In genomic region chr5:92489503-92489902, GRCm38 (mm10) we compare ENCODE assay signal across 8 mouse cellular contexts. TPM values are rescaled to one million over a fixed set of nuclear protein-coding genes. Genes with fewer than 3 reads are reported as not detected.
DNase-seq lines count a peak whose midpoint lies in the region; ATAC-seq and TF ChIP-seq lines count a peak whose summit lies in the region.

No protein-coding gene starts in this region.

- no peaks in the 10 kb centered on the region for H3K27me3 ChIP-seq in heart, embryonic 13.5 days (replicated peaks)
- no peaks in the 10 kb centered on the region for H3K27me3 ChIP-seq in hindbrain, embryonic 16.5 days (replicated peaks; ENCODE audit: control insufficient read depth, insufficient read depth, low read length)

- H3K4me2 ChIP-seq in heart, embryonic 13.5 days: peak overlapping the region; percentile 27; the same call in 1 of the 2 replicates
- H3K4me2 ChIP-seq in hindbrain, embryonic 16.5 days (ENCODE audit: low read length): no peak overlapping the region

- WGBS in heart, embryonic 13.5 days: 12% methylated on average over 4 of the region's 4 CpGs
- WGBS in hindbrain, embryonic 16.5 days: 59% methylated on average over 4 of the region's 4 CpGs

- peaks cover 16% of the 10 kb centered on the region for H3K36me3 ChIP-seq in heart, embryonic 13.5 days
- peaks cover 6% of the 10 kb centered on the region for H3K36me3 ChIP-seq in hindbrain, embryonic 16.5 days (ENCODE audit: control insufficient read depth, insufficient read depth, low read length)

- H3K4me3 ChIP-seq in heart, embryonic 13.5 days: no peak overlapping the region
- no peak overlapping the region for H3K4me3 ChIP-seq in hindbrain, embryonic 16.5 days (ENCODE audit: low read length)

- no peak for TF ChIP-seq POLR2A in brain, embryonic 14.5 days (IDR thresholded peaks at IDR 0.05; ENCODE audit: borderline replicate concordance, extremely low read depth, insufficient read depth, insufficient read length, poor library complexity, severe bottlenecking)

- H3K27ac ChIP-seq in heart, embryonic 13.5 days (replicated peaks): peak overlapping the region; percentile 63
- no peak overlapping the region for H3K27ac ChIP-seq in hindbrain, embryonic 16.5 days (ENCODE audit: low read depth, low read length)

- peak overlapping the region; percentile 8 for H3K9ac ChIP-seq in heart, embryonic 13.5 days
- H3K9ac ChIP-seq in hindbrain, embryonic 16.5 days (ENCODE audit: low read depth, low read length): no peak overlapping the region

- peaks cover 67% of the 10 kb centered on the region for H3K4me1 ChIP-seq in heart, embryonic 13.5 days
- no peaks in the 10 kb centered on the region; the same call in 1 of the 2 replicates for H3K4me1 ChIP-seq in hindbrain, embryonic 16.5 days (ENCODE audit: control insufficient read depth, insufficient read depth, low read depth, low read length)

- intact Hi-C loops in heart, postnatal 25 days (cut with DNase I): no loop called here

- DNase-seq in heart, postnatal 25 days (ENCODE audit: low spot score): no peak
- DNase-seq in brain, embryonic 14.5 days (ENCODE audit: low read depth): peak; percentile 48
- DNase-seq in heart, postnatal 4 days: peak; percentile 31
- DNase-seq in ovary, adult 18-20 months (ENCODE audit: low spot score): no peak
- no peak for DNase-seq in spleen, adult 18-20 months

- no peaks in the 10 kb centered on the region for H3K9me3 ChIP-seq in heart, embryonic 13.5 days
- no peaks in the 10 kb centered on the region for H3K9me3 ChIP-seq in hindbrain, embryonic 16.5 days (ENCODE audit: control insufficient read depth, low read length)

- TF ChIP-seq CTCF in brain, embryonic 14.5 days (IDR thresholded peaks at IDR 0.05; ENCODE audit: borderline replicate concordance, extremely low read depth, insufficient read depth, insufficient read length): no peak

- ATAC-seq in heart, embryonic 13.5 days (ENCODE audit: extremely low read depth, insufficient number of reproducible peaks, low FRiP score, low TSS enrichment): no peak
- peak; percentile 78 for ATAC-seq in megakaryocyte-erythroid progenitor cell, adult 5-6 weeks (replicated peaks; ENCODE audit: low FRiP score, low TSS enrichment, poor library complexity, severe bottlenecking)
- no peak for ATAC-seq in hindbrain, embryonic 16.5 days

RNA-seq across cellular contexts. Expression of gene Scarb2, which starts 17.1 kb away (rescaled TPM):
- polyA plus RNA-seq in heart, embryonic 13.5 days (2015; fragmentation: Nextera tagmentation; extraction: Ambion mirVana): 14.4 and 15.6 TPM in 2 replicates
- 10 to 100 TPM; 70.5 to 74.6 TPM for total RNA-seq in heart, postnatal 25 days (2021)
- polyA plus RNA-seq in brain, embryonic 14.5 days (2012; rRNA removed): 57.4 and 71.5 TPM in 2 replicates
- total RNA-seq in heart, postnatal 4 days (2021): 10 to 100 TPM; 83.8 to 88.7 TPM
- total RNA-seq in megakaryocyte-erythroid progenitor cell, adult 5-6 weeks (2014; fragmentation: Nextera tagmentation): 19.0 and 23.6 TPM in 2 replicates
- total RNA-seq in megakaryocyte-erythroid progenitor cell, adult 5-6 weeks (2017): 52.6 and 58.0 TPM in 2 replicates
- 23.1 and 23.5 TPM in 2 replicates for polyA plus RNA-seq in hindbrain, embryonic 16.5 days (2015; fragmentation: Nextera tagmentation; extraction: Ambion mirVana)

RNA-seq across cellular contexts. Expression of gene Nup54, which starts 54.5 kb away (rescaled TPM):
- polyA plus RNA-seq in heart, embryonic 13.5 days (2015; fragmentation: Nextera tagmentation; extraction: Ambion mirVana): 35.8 and 39.4 TPM in 2 replicates
- 10 to 100 TPM; 16.5 to 17.0 TPM for total RNA-seq in heart, postnatal 25 days (2021)
- polyA plus RNA-seq in brain, embryonic 14.5 days (2012; rRNA removed): 53.3 and 53.6 TPM in 2 replicates
- total RNA-seq in heart, postnatal 4 days (2021): 10 to 100 TPM; 29.0 to 29.2 TPM
- total RNA-seq in megakaryocyte-erythroid progenitor cell, adult 5-6 weeks (2014; fragmentation: Nextera tagmentation): 75.8 and 80.0 TPM in 2 replicates
- 99.1 and 106 TPM in 2 replicates for total RNA-seq in megakaryocyte-erythroid progenitor cell, adult 5-6 weeks (2017)
- polyA plus RNA-seq in hindbrain, embryonic 16.5 days (2015; fragmentation: Nextera tagmentation; extraction: Ambion mirVana): 56.4 and 58.3 TPM in 2 replicates

Comparison
In these comparisons a context has a peak if more than half of its experiments do, and no peak if none do; other contexts are left out.
1. DNase-seq: peak in brain, embryonic 14.5 days (single experiment) and heart, postnatal 4 days (single experiment); none in heart, postnatal 25 days (single experiment), ovary, adult 18-20 months (single experiment) and spleen, adult 18-20 months (0 of 2).